Mouse (Mus musculus): Measurements from ENCODE around the gene Bbs1. TPM values are rescaled to one million over a fixed set of nuclear protein-coding genes. Genes with fewer than 3 reads are reported as not detected.

Gene Bbs1
- polyA plus RNA-seq, 1 experiment from 2014 or later: 2.2 TPM

GRCm38 (mm10) chr19:4838526-4839140, 67.8 kb downstream of the Bbs1 start:
- DNase-seq (ENCODE audit: low spot score): no peak

- DNase-seq (ENCODE audit: low spot score): no peak
These were observed 69.4 kb downstream of the Bbs1 start for GRCm38 (mm10) chr19:4837049-4837448.

Other genes starting within 250 kb of the Bbs1 start
- gene Gm960, start 208.0 kb downstream of the Bbs1 start, polyA plus RNA-seq (2015; fragmentation: Nextera tagmentation; extraction: Ambion mirVana): 1.9 and 2.8 TPM in 2 replicates
- gene Sptbn2, start 195.5 kb downstream of the Bbs1 start, polyA plus RNA-seq (2015; fragmentation: Nextera tagmentation; extraction: Ambion mirVana): 0.09 and 0.13 TPM in 2 replicates
- gene Rbm4b, start 150.1 kb downstream of the Bbs1 start, polyA plus RNA-seq (2015; fragmentation: Nextera tagmentation; extraction: Ambion mirVana): 39.1 and 49.0 TPM in 2 replicates
- gene Rbm4, start 112.7 kb downstream of the Bbs1 start, polyA plus RNA-seq (2015; fragmentation: Nextera tagmentation; extraction: Ambion mirVana): 62.0 and 72.5 TPM in 2 replicates
- gene Gm21992, start 95.0 kb downstream of the Bbs1 start, polyA plus RNA-seq (2015; fragmentation: Nextera tagmentation; extraction: Ambion mirVana): 35.6 and 36.7 TPM in 2 replicates
- gene Rbm14, start 95.0 kb downstream of the Bbs1 start, polyA plus RNA-seq (2015; fragmentation: Nextera tagmentation; extraction: Ambion mirVana): 51.4 and 67.4 TPM in 2 replicates
- 41.1 and 43.4 TPM in 2 replicates for gene Ccs, start 67.3 kb downstream of the Bbs1 start, polyA plus RNA-seq (2015; fragmentation: Nextera tagmentation; extraction: Ambion mirVana)
- 0.13 TPM in 1 of 2 replicates, not detected in the other for gene Ccdc87, start 67.3 kb downstream of the Bbs1 start, polyA plus RNA-seq (2015; fragmentation: Nextera tagmentation; extraction: Ambion mirVana)
- 11.3 and 12.4 TPM in 2 replicates for gene Ctsf, start 51.5 kb downstream of the Bbs1 start, polyA plus RNA-seq (2015; fragmentation: Nextera tagmentation; extraction: Ambion mirVana)
- 21.4 and 26.6 TPM in 2 replicates for gene Actn3, start 28.7 kb downstream of the Bbs1 start, polyA plus RNA-seq (2015; fragmentation: Nextera tagmentation; extraction: Ambion mirVana)
- gene Zdhhc24, start 28.0 kb downstream of the Bbs1 start, polyA plus RNA-seq (2015; fragmentation: Nextera tagmentation; extraction: Ambion mirVana): 10.2 and 12.6 TPM in 2 replicates
- 101 and 102 TPM in 2 replicates for gene Dpp3, start 21.7 kb upstream of the Bbs1 start, polyA plus RNA-seq (2015; fragmentation: Nextera tagmentation; extraction: Ambion mirVana)
- 0.47 and 0.81 TPM in 2 replicates for gene Peli3, start 36.5 kb upstream of the Bbs1 start, polyA plus RNA-seq (2015; fragmentation: Nextera tagmentation; extraction: Ambion mirVana)
- gene Mrpl11, start 55.5 kb upstream of the Bbs1 start, polyA plus RNA-seq (2015; fragmentation: Nextera tagmentation; extraction: Ambion mirVana): 106 and 107 TPM in 2 replicates
- gene Npas4, start 83.7 kb upstream of the Bbs1 start, polyA plus RNA-seq (2015; fragmentation: Nextera tagmentation; extraction: Ambion mirVana): not detected in 2 replicates
- 1.5 and 1.7 TPM in 2 replicates for gene Slc29a2, start 117.2 kb upstream of the Bbs1 start, polyA plus RNA-seq (2015; fragmentation: Nextera tagmentation; extraction: Ambion mirVana)
- 23.8 and 24.1 TPM in 2 replicates for gene B4gat1, start 132.2 kb upstream of the Bbs1 start, polyA plus RNA-seq (2015; fragmentation: Nextera tagmentation; extraction: Ambion mirVana)
- gene AC124502.3, start 132.3 kb upstream of the Bbs1 start, polyA plus RNA-seq (2015; fragmentation: Nextera tagmentation; extraction: Ambion mirVana): 0.94 and 1.3 TPM in 2 replicates
- 66.4 and 67.6 TPM in 2 replicates for gene Brms1, start 134.7 kb upstream of the Bbs1 start, polyA plus RNA-seq (2015; fragmentation: Nextera tagmentation; extraction: Ambion mirVana)
- gene Rin1, start 143.9 kb upstream of the Bbs1 start, polyA plus RNA-seq (2015; fragmentation: Nextera tagmentation; extraction: Ambion mirVana): 0.84 and 1.1 TPM in 2 replicates
- 4.1 and 7.1 TPM in 2 replicates for gene Cd248, start 161.4 kb upstream of the Bbs1 start, polyA plus RNA-seq (2015; fragmentation: Nextera tagmentation; extraction: Ambion mirVana)
- 0.32 and 0.33 TPM in 2 replicates for gene Tmem151a, start 178.9 kb upstream of the Bbs1 start, polyA plus RNA-seq (2015; fragmentation: Nextera tagmentation; extraction: Ambion mirVana)
- 65.9 and 75.7 TPM in 2 replicates for gene Yif1a, start 181.9 kb upstream of the Bbs1 start, polyA plus RNA-seq (2015; fragmentation: Nextera tagmentation; extraction: Ambion mirVana)
- gene Cnih2, start 191.9 kb upstream of the Bbs1 start, polyA plus RNA-seq (2015; fragmentation: Nextera tagmentation; extraction: Ambion mirVana): 0.91 and 1.2 TPM in 2 replicates
- gene Rab1b, start 200.4 kb upstream of the Bbs1 start, polyA plus RNA-seq (2015; fragmentation: Nextera tagmentation; extraction: Ambion mirVana): 246 and 252 TPM in 2 replicates
- gene Klc2, start 211.9 kb upstream of the Bbs1 start, polyA plus RNA-seq (2015; fragmentation: Nextera tagmentation; extraction: Ambion mirVana): 6.6 and 8.7 TPM in 2 replicates

Data from thymus, postnatal 0 days (tissue).